Mouse (Mus musculus) megakaryocyte, embryonic 14.5 days (primary cell): ENCODE measurements around the gene A4galt. TPM values are rescaled to one million over a fixed set of nuclear protein-coding genes. Genes with fewer than 3 reads are reported as not detected.

Source experiments
- H3K27me3 ChIP-seq: replicated peaks from 2 replicates; pipeline ENCODE3; 2012; ENCODE audit warnings: inconsistent platforms
- H3K36me3 ChIP-seq: replicated peaks from 2 replicates; pipeline ENCODE3; 2012; ENCODE audit warnings: low read length, inconsistent platforms, mixed read lengths
- H3K4me1 ChIP-seq: 2 replicates; pipeline ENCODE4 v1.6.1; 2012; ENCODE audit warnings: inconsistent platforms
- H3K4me3 ChIP-seq: replicated peaks from 2 replicates; pipeline ENCODE3; 2012; ENCODE audit warnings: moderate library complexity, mild to moderate bottlenecking, inconsistent platforms
- H3K9me3 ChIP-seq: 2 replicates; pipeline ENCODE4 v1.6.1; 2012; ENCODE audit warnings: inconsistent platforms
- FLI1 ChIP-seq: IDR thresholded peaks from 2 replicates; pipeline ENCODE4 v1.6.1; 2012; ENCODE audit warnings: low read length, inconsistent platforms, mixed read lengths
- GATA1 ChIP-seq: IDR thresholded peaks from 3 replicates; pipeline ENCODE4 v1.6.1; 2012; ENCODE audit warnings: mixed read lengths, low read length, inconsistent platforms, borderline replicate concordance
- polyA plus RNA-seq: library from polyadenylated mRNA; stranded (reverse); fragments of >175 nt; gene quantifications from 2 replicates; pipeline ENCODE4 v1.2.3, GENCODE M21; 2012; ENCODE audit warnings: low replicate concordance; ENCODE audit not compliant: insufficient read depth

Gene A4galt
- polyA plus RNA-seq, 1 experiment = not detected

DNA sequence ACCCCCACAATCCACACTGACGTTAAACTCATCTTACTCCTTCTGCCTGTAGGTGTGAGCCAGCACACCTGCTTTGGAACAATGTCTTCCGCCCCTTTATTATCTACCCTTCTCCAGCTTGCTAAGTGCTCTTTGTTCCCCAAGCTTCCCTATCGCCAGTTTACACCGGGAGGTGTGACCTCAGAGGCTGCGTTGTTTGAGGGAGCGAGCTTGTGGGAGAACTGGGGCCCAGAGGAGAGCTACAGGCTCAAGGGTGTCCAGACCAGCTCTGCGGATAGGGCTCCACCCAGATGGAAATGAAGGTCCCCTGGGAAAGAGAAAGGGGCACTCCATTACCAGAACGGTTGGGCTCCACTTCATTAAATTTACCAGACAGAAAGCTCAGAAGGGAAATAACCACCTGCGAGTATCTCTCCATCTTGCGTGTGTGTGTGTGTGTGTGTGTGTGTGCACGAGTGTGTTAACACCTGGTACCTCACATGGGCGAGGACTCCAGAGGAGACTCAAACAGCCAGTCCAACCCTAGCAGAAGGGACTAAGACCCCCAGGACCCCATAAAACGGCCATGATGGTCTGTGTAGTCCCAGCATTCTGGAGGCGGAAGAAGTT is 3.2 kb downstream of the A4galt start:
- no peak for TF ChIP-seq FLI1
- TF ChIP-seq GATA1 = no peak
- H3K9me3 ChIP-seq = peaks cover 12% of the 10 kb centered on the region; the same call in 1 of the 2 replicates
- peaks cover 6% of the 10 kb centered on the region; the same call in 1 of the 2 replicates for H3K4me1 ChIP-seq
- H3K27me3 ChIP-seq = peaks cover 73% of the 10 kb centered on the region
- H3K36me3 ChIP-seq = no peaks in the 10 kb centered on the region
- no peak overlapping the region for H3K4me3 ChIP-seq

GRCm38 (mm10) chr15:83244371-83244770 is 7.2 kb downstream of the A4galt start:
- H3K9me3 ChIP-seq = peaks cover 11% of the 10 kb centered on the region; the same call in 1 of the 2 replicates
- TF ChIP-seq FLI1 = no peak
- TF ChIP-seq GATA1 = no peak
- no peak overlapping the region for H3K4me3 ChIP-seq
- no peaks in the 10 kb centered on the region for H3K4me1 ChIP-seq
- peaks cover 38% of the 10 kb centered on the region for H3K27me3 ChIP-seq
- no peaks in the 10 kb centered on the region for H3K36me3 ChIP-seq

DNA sequence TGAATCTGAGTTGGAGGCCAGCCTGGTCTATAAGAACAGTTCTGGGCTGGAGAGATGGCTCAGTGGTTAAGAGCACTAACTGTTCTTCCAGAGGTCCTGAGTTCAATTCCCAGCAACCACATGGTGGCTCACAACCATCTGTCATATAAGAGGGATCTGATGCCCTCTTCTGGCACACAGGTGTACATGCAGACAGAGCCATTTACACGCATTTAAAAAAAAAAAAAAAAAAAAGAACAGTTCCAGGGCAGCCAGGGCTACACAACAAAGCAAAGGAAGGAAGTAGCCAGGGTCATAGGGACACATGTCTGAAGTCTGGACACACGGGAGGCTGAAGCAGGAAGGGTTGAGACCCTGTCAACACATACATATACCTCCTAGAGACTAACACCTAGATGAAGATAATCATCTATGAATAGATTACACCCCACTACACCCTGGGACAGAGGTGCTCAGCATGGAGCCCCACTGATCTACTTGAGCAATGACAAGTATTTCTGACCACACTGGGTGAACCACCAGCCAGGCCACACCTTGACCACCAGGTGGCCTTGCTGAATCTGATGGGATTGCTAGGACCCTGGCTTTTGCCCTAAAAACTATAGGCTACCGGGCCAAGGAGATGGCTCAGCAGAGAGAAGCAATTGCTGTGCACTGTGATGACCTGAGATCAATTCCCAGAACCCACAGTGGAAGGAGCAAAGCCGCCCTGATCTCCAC is 9.5 kb downstream of the A4galt start:
- Histone ChIP-seq H3K4me1 (no peaks in the 10 kb centered on the region), H3K27me3 (peaks cover 32% of the 10 kb centered on the region), H3K9me3 (peaks cover 8% of the 10 kb centered on the region; the same call in 1 of the 2 replicates), H3K36me3 (no peaks in the 10 kb centered on the region), H3K4me3 (no peak overlapping the region)
- TF ChIP-seq GATA1 (no peak), FLI1 (no peak)

GRCm38 (mm10) chr15:83241497-83241896 is 10.1 kb downstream of the A4galt start:
- Histone ChIP-seq H3K36me3 (no peaks in the 10 kb centered on the region), H3K4me1 (no peaks in the 10 kb centered on the region), H3K9me3 (peaks cover 8% of the 10 kb centered on the region; the same call in 1 of the 2 replicates), H3K4me3 (no peak overlapping the region), H3K27me3 (peaks cover 28% of the 10 kb centered on the region)
- TF ChIP-seq FLI1 (no peak), GATA1 (no peak)

- TF ChIP-seq GATA1 (no peak), FLI1 (no peak)
- peaks cover 8% of the 10 kb centered on the region; the same call in 1 of the 2 replicates for H3K9me3 ChIP-seq
- H3K4me1 ChIP-seq = no peaks in the 10 kb centered on the region
- H3K4me3 ChIP-seq = no peak overlapping the region
- H3K27me3 ChIP-seq = peaks cover 36% of the 10 kb centered on the region
- no peaks in the 10 kb centered on the region for H3K36me3 ChIP-seq
Measured at GRCm38 (mm10) chr15:83237460-83238243, 13.9 kb downstream of the A4galt start.

DNA sequence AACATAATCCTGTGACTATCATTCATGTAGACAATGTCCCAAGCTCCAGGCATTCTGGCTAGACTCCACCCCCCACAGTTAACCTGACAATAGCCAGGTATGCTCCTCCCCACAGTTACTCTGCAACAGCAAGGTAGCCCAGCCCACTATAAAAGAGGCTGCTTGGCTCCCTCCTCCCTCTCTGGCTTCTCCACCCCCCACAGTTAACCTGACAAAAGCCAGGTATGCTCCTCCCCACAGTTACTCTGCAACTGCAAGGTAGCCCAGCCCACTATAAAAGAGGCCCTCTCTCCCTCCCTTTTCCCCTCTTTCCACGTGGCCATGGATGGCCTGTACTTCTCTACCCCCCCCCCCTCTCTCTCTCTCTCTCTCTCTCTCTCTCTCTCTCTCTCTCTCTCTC is 14.8 kb downstream of the A4galt start:
- peaks cover 7% of the 10 kb centered on the region; the same call in 1 of the 2 replicates for H3K9me3 ChIP-seq
- no peak overlapping the region for H3K4me3 ChIP-seq
- no peaks in the 10 kb centered on the region for H3K36me3 ChIP-seq
- H3K4me1 ChIP-seq = no peaks in the 10 kb centered on the region
- TF ChIP-seq FLI1 (no peak), GATA1 (no peak)
- H3K27me3 ChIP-seq = peaks cover 43% of the 10 kb centered on the region

GRCm38 (mm10) chr15:83233219-83233992 is 18.2 kb downstream of the A4galt start:
- TF ChIP-seq GATA1 = no peak
- no peak for TF ChIP-seq FLI1
- Histone ChIP-seq H3K4me3 (no peak overlapping the region), H3K9me3 (no peaks in the 10 kb centered on the region), H3K27me3 (peaks cover 65% of the 10 kb centered on the region), H3K4me1 (no peaks in the 10 kb centered on the region), H3K36me3 (no peaks in the 10 kb centered on the region)

GRCm38 (mm10) chr15:83227559-83227958 is 24.0 kb downstream of the A4galt start:
- peaks cover 24% of the 10 kb centered on the region for H3K4me1 ChIP-seq
- TF ChIP-seq GATA1 (no peak), FLI1 (no peak)
- H3K9me3 ChIP-seq = no peaks in the 10 kb centered on the region
- H3K36me3 ChIP-seq = no peaks in the 10 kb centered on the region
- H3K4me3 ChIP-seq = no peak overlapping the region
- peaks cover 78% of the 10 kb centered on the region for H3K27me3 ChIP-seq

DNA sequence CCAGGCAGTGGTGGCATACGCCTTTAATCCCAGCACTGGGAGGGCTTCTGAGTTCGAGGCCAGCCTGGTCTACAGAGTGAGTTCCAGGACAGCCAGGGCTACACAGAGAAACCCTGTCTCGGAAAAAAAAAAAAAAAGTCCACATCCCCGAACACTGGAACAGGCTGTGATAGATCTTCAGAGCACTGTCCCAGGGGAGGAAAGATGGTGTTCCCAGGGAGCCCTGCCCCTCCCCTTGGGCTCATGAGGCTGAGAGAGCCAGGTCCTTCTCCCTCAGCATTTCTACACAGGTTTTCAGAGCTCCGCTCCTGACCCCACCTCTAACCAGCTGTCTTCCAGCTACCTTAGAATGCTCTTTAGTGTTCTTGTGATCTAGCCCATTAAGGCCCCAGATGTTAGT is 24.7 kb downstream of the A4galt start:
- no peaks in the 10 kb centered on the region for H3K9me3 ChIP-seq
- no peaks in the 10 kb centered on the region for H3K36me3 ChIP-seq
- TF ChIP-seq FLI1 (no peak), GATA1 (no peak)
- H3K27me3 ChIP-seq = peaks cover 74% of the 10 kb centered on the region
- peaks cover 25% of the 10 kb centered on the region for H3K4me1 ChIP-seq
- no peak overlapping the region for H3K4me3 ChIP-seq
